Mouse (Mus musculus) stomach, postnatal 0 days (tissue): ENCODE measurements at regions not wholly inside any gene's neighbourhood (a gene's known extent, or its start where the extent isn't known, plus 50 kb on each side); places are given as distances from the start of the nearest gene placed in this dataset.

Source experiments
- CTCF ChIP-seq: IDR thresholded peaks from 2 replicates; pipeline ENCODE4 v1.5.1; 2016; ENCODE audit warnings: antibody characterized with exemption, low read depth, mild to moderate bottlenecking, moderate library complexity
- EP300 ChIP-seq: optimal IDR thresholded peaks from 2 replicates; pipeline ENCODE3; 2016; ENCODE audit warnings: antibody characterized with exemption

DNA sequence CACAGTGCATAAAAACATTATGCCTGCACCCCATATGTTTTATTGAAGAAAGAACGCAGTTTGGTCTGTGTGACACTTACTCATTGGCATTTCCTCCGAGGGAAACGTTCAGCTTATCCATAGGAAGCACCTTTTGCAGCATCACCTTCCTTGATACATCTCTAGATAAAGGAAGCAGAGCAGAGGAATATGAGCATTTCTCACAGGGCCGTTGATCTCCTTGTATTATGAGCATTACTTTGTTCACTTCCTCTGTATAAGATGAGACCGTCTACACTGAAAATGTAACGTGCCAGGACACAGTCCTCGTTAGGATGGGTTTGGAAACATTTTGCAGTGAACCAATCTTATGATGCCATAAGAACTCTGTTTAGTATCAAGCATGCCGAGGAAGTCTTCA lies 1648.5 kb upstream of the Gm7489 start:
- TF ChIP-seq CTCF (no peak), EP300 (no peak)
